Mouse (Mus musculus) cerebellum, adult 2 months (tissue): ENCODE data around the gene Tmem114. TPM values are rescaled to one million over a fixed set of nuclear protein-coding genes. Genes with fewer than 3 reads are reported as not detected.

Experiments
- DNase-seq, 2 experiments: peaks; one replicate each; pipeline ENCODE4 v3.0.0; 2021
- H3K27ac ChIP-seq: fragments of 200-500 bp; 2 replicates; pipeline ENCODE4 v1.5.1; 2012; ENCODE audit warnings: low read length, control low read depth, inconsistent platforms; ENCODE audit not compliant: insufficient read depth
- H3K27me3 ChIP-seq: fragments of 200-500 bp; 2 replicates; pipeline ENCODE4 v1.6.1; 2012; ENCODE audit warnings: inconsistent platforms, mild to moderate bottlenecking, low read length, moderate library complexity; ENCODE audit not compliant: control insufficient read depth, insufficient read depth
- H3K4me1 ChIP-seq: fragments of 200-500 bp; 2 replicates; pipeline ENCODE4 v1.6.1; 2011; ENCODE audit warnings: low read length; ENCODE audit not compliant: control insufficient read depth, insufficient read depth
- H3K4me3 ChIP-seq: fragments of 200-500 bp; replicated peaks from 2 replicates; pipeline ENCODE3; 2011; ENCODE audit warnings: mild to moderate bottlenecking, low read depth, low read length, control low read depth; ENCODE audit not compliant: insufficient read depth
- CTCF ChIP-seq: fragments of 200-500 bp; IDR thresholded peaks from 2 replicates; pipeline ENCODE4 v1.5.1; 2011; ENCODE audit warnings: low read depth, mild to moderate bottlenecking, control low read depth, low read length, moderate library complexity, borderline replicate concordance; ENCODE audit not compliant: insufficient read depth
- POLR2A ChIP-seq: fragments of 200-500 bp; IDR thresholded peaks from 2 replicates; pipeline ENCODE4 v1.6.1; 2011; ENCODE audit warnings: low read length, control low read depth, borderline replicate concordance; ENCODE audit not compliant: insufficient read depth
- WGBS: fragments of 180-500 bp; shearing (Covaris S2); methylation state at CpG from one replicate; pipeline ENCODE4 v1.1.7; 2018; 5-methylcytosine and 5-hydroxymethylcytosine counted together
- polyA plus RNA-seq: library from polyadenylated mRNA; depleted of rRNA; stranded (reverse); fragments of >200 nt; gene quantifications from 2 replicates; pipeline ENCODE4 v1.2.3, GENCODE M21; 2012

Gene Tmem114
- polyA plus RNA-seq, 1 experiment: 1.8 TPM

GRCm38 (mm10) chr16:8420381-8420780, 4.6 kb downstream of the Tmem114 start:
- Histone ChIP-seq H3K4me3 (no peak overlapping the region), H3K27me3 (no peaks in the 10 kb centered on the region), H3K27ac (no peak overlapping the region), H3K4me1 (peaks cover 12% of the 10 kb centered on the region)
- DNase-seq: peak; percentile 70 to 84
- 19% methylated on average over 10 of the region's 10 CpGs for WGBS
- 0 out of 2 replicates have a peak, but pooled peaks have one; percentile 11 for TF ChIP-seq CTCF
- TF ChIP-seq POLR2A: no peak

DNA sequence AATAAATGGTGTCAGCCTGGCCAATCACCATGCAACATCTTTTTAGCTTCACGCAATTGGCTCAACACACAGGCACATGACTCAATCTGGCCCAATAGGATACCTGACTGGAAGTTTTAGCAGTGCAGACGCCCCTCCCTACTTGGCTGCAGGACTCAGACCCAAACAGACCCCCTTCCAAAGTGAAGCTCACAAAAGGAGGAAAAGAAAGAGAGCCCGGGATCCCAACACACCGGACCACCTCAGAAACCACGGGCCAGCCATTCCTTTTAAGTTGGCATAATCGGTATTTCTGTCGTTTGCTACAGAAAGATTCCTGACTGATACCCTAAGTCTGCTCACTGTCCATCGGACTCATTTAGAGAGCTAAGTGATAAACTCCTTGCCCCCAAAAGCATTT, 5.3 kb downstream of the Tmem114 start:
- no peak for DNase-seq
- WGBS: 97% methylated on average over 8 of the region's 8 CpGs
- TF ChIP-seq POLR2A (no peak), CTCF (no peak)

DNA sequence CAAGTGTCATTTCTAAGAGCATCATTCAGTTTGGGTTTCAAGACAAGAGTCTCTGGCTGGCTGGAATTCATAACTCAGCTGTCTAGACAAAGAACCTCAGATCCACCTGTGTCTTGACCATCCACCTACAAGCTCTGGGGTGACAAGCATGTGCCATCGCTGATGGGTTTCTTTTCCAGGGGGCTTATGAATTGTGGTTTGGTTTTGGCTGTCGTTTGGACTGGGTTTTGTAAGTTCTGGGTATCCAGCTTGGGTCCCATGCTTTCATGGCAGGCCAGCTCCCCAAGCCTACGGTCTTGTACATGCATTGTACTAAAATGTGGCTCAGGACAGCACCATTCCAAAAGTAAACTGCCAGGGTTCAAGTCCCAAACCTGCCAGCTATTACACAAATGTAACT, 6.8 kb downstream of the Tmem114 start:
- no peak for DNase-seq
- Histone ChIP-seq H3K27me3 (no peaks in the 10 kb centered on the region), H3K4me3 (no peak overlapping the region), H3K27ac (no peak overlapping the region), H3K4me1 (peaks cover 11% of the 10 kb centered on the region)
- no peak for TF ChIP-seq CTCF
- no peak for TF ChIP-seq POLR2A
- 92% methylated on average over 3 of the region's 3 CpGs for WGBS

More for the DNA sequence above, 5.3 kb downstream of the Tmem114 start:
- Histone ChIP-seq H3K4me1 (peaks cover 11% of the 10 kb centered on the region), H3K27me3 (no peaks in the 10 kb centered on the region), H3K27ac (no peak overlapping the region), H3K4me3 (no peak overlapping the region)

GRCm38 (mm10) chr16:8417011-8417720, 7.8 kb downstream of the Tmem114 start:
- no peak for DNase-seq

GRCm38 (mm10) chr16:8415996-8416395, 8.9 kb downstream of the Tmem114 start:
- no peak for TF ChIP-seq CTCF
- no peak for TF ChIP-seq POLR2A
- no peak overlapping the region for H3K4me3 ChIP-seq
- no peak for DNase-seq
- WGBS: 93% methylated on average over 8 of the region's 8 CpGs
- no peak overlapping the region for H3K27ac ChIP-seq
- no peaks in the 10 kb centered on the region for H3K27me3 ChIP-seq
- peaks cover 8% of the 10 kb centered on the region for H3K4me1 ChIP-seq

More at GRCm38 (mm10) chr16:8417011-8417720, 7.8 kb downstream of the Tmem114 start:
- 40% methylated on average over 20 of the region's 20 CpGs for WGBS
- H3K4me1 ChIP-seq: peaks cover 11% of the 10 kb centered on the region
- H3K4me3 ChIP-seq: no peak overlapping the region
- TF ChIP-seq POLR2A: no peak
- TF ChIP-seq CTCF: no peak
- H3K27ac ChIP-seq: no peak overlapping the region
- no peaks in the 10 kb centered on the region for H3K27me3 ChIP-seq

DNA sequence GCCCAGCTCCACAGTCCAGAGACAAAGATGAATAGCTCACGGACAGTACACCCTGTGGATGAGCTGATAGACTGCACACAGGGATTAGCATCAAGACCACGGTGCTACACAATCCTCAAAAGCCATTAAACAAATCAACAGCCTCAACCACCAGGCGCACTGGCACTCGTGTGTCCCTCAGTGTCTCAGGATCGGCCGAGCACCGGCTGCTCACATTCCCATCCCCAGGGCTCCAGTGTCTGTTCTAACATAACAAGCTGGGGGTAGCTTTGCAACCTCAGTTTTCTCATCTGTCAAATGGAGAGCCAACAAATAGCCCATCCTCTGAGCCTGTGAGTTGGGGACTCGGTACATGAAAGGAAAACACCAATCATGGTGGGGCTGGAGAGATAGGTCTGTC, 11.5 kb downstream of the Tmem114 start:
- H3K27ac ChIP-seq: no peak overlapping the region
- H3K4me1 ChIP-seq: no peaks in the 10 kb centered on the region; the same call in 1 of the 2 replicates
- H3K4me3 ChIP-seq: no peak overlapping the region
- H3K27me3 ChIP-seq: no peaks in the 10 kb centered on the region
- WGBS: 84% methylated on average over 8 of the region's 8 CpGs
- TF ChIP-seq CTCF (no peak), POLR2A (no peak)
- DNase-seq: no peak

DNA sequence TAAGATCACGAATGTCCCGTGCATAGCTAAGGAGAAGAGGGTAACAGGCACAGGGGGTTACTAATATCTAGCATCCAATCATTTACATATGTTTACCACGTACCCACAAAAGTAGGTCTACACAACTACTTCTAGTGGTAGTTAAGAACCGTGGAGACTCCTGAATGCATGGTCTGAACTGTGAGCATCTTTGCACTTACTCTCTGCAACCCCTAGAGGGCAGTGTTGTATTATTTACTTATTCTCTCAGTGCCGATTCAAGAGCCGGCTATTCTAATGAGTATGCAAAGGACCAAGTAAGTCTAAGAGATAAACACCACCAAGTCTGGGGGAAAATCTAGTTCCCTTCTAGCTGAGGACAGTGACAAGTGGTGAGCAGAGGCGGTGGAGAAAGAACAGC, 12.7 kb downstream of the Tmem114 start:
- Histone ChIP-seq H3K27ac (no peak overlapping the region), H3K4me3 (no peak overlapping the region), H3K27me3 (no peaks in the 10 kb centered on the region), H3K4me1 (no peaks in the 10 kb centered on the region; the same call in 1 of the 2 replicates)
- WGBS: 7% methylated on average over 7 of the region's 7 CpGs
- peak; percentile 29 to 59 for DNase-seq
- TF ChIP-seq CTCF (peak; percentile 57; the same call in 1 of the 2 replicates), POLR2A (no peak)

DNA sequence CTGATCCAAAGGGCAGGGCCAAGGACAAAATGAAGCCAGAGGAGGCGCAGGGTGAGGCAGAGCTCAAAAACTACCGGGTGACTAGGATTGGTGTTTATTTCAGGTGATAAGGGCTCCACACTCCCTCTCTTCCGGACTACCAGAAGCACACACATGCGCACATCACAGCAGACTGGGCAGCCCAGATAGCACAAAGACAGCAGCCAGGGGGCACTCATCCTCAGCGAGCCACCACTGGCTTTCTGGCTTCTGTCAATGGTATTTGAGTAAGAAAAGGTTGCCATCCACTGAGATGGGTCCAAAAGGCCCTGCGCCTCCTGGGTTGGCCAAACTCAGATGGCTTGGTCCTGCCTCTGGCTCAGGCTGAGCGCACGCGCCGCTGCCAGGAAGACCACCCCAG, 15.7 kb downstream of the Tmem114 start:
- DNase-seq: no peak
- 16% methylated on average over 10 of the region's 10 CpGs for WGBS
- TF ChIP-seq POLR2A (no peak), CTCF (no peak)
- no peak overlapping the region for H3K27ac ChIP-seq
- H3K27me3 ChIP-seq: no peaks in the 10 kb centered on the region
- no peaks in the 10 kb centered on the region for H3K4me1 ChIP-seq
- no peak overlapping the region for H3K4me3 ChIP-seq
